Mouse (Mus musculus) telencephalon, adult 2 months (tissue): Measurements from ENCODE around the gene Nsun5.

ENCODE experiments used
- DNase-seq: peaks from one replicate; pipeline ENCODE4 v3.0.0-alpha.2; 2011; ENCODE audit warnings: low read depth, low spot score

The Nsun5 gene

DNA sequence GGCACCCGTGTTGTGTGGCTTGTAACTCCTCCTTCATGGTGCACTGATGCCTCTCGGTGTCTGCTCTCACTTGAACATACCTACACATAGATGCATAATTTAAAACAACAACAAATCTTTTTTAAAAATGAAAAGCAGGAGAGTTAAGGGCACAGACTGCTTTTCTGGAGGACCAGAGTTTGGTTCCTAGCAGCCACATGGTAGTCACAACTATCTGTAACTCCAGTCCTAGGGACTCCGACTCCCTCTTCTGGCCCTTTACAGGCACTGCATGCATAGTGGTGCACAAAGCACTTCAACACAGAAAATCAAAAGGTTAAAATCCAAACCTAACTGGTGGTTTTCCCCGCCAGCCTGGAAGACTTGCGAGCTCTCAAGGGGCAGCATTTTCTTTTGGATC, 3.8 kb downstream of the Nsun5 start:
- no peak for DNase-seq

DNA sequence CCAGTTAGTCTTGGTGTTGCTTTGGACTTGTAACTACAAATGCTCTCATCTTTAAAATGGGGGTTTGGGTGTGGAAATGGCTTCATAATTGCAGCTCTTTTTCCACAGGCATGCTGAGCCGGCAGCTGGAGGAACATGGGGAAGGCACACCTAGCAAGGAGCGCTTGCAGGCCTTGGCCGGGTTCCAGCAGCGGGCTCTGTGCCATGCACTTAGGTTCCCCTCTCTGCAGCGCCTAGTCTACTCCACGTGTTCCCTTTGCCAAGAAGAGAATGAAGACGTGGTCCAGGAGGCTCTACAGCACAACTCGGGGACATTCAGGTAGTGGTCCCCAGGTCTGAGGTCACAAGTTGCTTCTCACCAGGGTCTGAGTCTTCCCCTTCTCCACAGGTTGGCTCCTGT, 5.4 kb downstream of the Nsun5 start:
- no peak for DNase-seq

DNA sequence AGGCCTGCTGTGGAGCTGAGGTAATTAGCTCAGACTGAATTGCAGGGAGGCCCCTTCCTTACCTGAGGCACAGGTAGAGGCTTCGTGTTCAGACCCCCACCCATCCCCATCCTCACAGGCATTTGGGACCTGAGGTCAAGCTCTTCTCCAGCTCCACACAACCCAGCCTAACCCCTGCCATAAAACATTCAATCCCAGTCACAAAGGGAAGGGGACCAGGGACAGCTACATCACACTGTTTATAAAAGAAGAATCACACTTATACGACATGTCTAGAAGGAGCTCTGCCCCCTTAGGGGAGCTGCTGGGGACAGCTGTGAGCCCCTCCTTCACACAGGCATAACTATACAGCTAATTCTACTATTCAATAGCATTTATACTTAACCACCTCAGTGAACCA, 6.6 kb downstream of the Nsun5 start:
- no peak for DNase-seq

DNA sequence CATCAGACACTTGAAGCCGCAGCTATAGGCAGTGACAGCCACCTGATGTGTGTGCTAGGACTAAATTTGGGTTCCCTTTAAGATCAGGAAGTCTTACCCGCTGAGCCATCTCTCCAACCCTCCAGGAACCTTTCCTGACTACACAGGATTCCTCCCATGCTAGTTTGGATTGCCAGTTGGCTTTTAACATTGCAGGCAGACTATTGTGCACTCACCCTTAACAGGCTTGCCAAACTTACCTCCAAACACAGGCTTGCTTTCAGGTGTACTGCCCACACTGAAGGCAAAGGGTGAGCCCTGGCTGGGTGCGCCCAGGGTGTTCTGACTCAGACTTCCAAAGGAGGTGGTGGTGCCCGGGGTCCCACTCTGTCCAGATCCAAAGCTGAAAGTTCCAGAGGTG, 10.9 kb downstream of the Nsun5 start:
- no peak for DNase-seq

DNA sequence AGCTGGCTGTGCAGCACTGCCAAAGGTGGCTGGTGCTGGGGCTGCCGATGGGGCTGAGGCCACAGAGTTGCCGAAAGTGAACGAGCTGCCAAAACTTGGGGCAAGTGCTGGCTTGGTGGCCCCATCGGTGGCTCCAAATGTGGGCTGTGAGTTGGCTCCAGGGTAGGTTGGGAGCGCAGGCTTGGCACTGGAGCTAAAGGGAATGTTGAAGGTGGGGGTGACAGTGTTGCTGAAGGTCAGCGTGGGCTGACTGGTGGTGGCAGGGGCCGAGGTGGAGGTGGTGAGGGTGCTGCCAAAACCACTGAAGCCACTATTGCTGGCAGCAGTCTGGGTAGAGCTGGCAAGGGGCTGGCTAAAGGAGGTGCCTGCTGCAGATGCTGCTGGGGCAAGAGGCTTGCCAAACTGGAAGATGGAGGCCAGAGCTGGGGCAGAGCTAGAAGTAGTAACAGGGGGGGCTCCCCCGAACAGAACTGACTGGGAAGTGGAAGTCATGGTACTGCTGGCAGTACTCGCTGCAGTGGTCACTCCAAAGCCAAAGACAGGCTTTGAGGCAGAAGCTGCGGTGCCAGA, 11.7 kb downstream of the Nsun5 start:
- no peak for DNase-seq

DNA sequence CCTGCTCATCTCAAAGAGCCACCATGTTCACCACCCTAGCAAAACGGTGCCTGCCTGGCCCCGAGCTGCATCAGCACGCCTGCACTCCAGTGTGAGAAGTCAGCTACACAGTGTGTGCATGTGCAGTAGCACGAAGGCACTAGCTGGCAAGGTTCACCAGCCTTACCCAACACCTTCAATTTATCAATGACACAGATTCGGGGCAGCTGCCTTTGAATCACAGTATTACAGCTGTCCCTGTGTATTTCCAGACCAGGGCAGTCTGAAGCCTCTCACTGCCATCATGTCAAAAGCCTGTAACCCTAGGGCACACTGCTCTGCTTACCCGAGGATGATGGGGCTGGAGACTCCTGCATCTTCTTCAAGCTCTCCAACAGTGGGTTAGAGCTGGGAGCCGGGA, 13.0 kb downstream of the Nsun5 start:
- no peak for DNase-seq

DNA sequence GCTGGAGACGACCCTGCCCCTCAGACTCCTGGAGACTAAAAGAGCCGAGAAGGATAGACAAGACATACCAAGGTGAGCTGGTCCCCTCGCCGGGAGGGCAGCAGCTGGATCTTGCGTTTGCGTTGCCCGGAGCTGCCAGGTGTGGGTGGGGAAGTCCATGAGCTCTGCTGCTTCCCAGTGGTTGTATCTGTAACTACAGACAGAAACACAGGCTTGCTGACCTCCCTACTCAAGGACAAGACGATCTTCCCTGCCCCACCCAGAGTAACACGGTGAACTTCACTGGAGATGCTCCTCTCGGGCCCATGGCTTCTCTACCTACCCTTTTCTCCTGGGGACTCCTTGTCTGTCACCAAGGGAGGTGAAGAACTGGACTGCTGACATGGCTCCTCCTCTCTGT, 14.0 kb downstream of the Nsun5 start:
- no peak for DNase-seq

DNA sequence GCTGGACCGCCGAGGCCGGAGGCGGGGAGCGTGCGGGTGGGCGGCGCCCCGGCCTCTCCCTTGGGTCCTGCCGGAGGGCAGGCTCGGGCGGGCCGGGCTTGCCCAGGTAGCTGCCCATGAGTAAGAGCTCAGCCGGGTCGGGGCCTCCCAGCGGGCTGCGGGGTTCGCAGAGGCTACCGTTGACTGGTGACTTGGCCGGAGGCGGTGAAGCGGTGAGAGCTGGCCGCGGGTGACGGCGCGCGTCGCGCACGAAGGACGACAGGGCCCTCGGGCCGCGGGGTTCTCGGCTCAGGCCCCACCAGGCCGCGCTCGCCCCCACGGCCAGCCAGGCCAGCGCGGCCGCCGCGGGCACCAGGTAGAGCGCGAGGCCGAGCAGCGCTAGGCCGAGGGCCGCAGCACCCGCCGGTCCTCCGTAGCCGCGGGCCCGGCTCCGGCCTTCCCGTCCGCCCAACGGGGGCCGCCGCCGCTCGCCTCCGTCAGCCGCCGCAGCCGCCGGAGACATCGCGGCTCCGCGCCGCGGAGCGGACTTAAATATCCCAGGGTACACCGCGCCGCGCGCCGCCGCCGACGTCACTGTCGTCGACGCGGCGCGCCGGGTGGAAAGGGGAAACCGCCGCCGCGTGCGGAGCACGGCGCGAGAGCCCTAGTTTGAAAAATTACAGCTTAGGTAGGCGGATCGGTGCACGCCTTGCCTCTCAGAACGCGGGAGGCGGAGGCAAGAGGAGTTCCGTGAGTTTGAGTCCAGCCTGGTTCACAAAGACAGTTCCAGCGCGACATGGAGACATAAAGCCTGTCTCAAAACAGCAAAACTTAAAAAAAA, 24.5 kb downstream of the Nsun5 start, which contains the start of gene Pom121:
Gene Pom121 (minus strand): TSS at position 543 of the 820 bp plus-strand sequence.
- DNase-seq: peak; percentile 67

DNA sequence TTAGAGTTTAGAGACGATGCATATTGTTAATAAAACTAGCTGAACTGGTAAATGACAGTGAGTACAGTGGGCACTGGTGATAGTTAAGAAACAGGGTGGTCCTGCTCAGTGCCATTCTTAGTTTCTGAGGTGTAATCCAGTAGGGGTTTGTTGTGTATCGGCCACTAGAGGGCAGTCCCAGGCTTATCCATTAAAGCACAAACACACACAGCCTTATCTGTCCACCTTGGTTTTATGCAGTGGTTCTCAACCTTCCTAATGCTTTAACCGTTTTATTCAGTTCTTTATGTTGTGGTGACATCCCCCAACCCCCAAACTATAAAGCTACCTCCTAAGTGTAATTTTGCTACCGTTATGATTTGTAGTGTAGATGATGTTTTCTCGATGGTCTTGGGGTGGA, 26.1 kb downstream of the Nsun5 start:
- no peak for DNase-seq

DNA sequence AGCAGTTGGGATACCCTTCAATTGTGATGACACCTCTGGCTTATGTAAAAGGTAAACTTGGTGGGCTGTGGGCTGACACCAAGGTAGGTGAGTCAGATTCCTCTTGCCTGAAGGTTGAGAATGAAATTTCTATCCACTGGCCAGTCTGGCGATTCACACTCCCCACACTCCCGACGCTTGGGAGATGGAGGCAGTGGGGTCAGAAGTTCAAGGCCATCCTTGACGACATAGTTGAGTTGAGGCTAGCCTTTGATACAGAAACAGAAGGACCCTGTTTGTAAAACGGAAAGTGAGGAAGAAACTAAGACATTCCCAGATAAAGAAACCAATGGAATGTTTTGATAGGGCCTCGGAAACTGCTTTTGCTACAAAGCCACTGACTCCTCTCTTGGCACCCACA, 29.6 kb downstream of the Nsun5 start:
- DNase-seq: no peak

DNA sequence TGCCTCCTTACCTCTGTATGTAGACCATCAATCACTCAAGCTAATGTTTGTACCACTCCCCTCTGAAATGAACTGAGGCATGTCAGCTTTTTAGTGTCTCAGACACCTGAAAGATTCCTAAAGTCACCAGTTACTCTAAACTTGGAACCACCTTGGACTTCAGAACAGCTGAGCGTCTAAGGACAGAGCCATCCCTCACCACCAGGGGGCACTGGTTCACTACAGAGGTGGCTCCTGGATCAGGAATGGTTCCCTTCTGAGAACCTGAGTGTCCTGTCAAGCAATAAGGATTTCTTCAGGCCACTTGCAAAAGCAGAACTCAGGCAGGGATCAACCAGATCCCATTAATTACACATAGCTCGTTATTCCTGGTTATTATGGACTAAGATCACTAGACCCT, 30.5 kb downstream of the Nsun5 start:
- peak; percentile 44 for DNase-seq

DNA sequence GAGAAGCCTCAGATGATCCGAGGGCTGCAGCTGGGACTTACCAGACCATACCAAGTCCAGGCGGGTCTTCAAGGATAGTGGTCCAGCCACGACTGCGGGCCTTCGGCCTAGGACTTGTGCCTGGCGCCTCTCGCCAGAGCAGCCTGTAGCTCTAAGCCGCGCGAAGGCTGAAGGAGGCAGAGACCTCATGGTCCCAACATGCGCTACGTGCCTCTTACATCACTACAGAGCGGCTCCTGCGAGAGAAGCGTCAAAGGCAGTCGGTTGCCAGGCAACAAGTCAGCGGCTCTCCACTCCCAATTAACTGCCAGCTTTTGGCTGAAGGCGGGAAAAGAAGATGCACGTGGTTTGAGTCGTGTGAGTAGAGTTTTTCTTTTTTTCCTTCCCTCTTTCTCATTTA, 34.9 kb downstream of the Nsun5 start:
- DNase-seq: peak; percentile 62

DNA sequence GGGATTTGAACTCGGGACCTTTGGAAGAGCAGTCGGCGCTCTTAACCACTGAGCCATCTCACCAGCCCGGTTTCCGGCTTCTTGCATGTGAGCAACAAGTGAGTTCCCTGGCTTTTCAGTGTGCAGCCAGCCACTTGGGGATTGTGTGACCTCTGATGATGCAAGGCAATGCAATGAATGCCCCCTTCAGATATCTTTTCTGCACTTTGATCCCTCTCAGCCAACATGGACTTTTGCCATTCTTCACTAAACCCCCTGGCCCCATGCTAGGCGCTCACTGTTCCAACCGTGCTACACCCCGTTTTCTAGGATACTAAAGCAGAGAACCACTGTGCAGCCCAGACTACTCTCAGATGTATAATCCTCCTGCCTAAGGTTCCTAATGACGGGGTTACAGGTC, 35.7 kb downstream of the Nsun5 start:
- DNase-seq: no peak

DNA sequence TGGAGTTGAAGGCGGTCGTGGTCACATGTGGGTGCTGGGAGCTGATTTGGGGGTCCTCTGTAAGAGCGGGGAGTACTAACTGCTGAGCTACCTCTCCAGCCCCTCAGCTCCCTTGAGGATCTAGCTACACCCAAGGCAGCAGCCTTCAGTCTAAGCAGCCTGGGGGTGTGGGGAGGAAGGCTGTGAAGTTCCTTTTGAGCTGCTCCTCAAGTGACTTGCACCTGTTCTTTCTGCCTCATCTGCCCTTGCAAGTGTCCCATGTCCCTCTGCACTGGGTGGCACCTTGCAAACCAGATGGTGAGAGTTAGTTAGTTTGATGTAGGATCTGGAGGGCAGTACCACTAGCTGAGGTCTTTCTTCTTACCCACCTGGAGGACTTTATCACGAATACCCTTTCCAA, 38.4 kb downstream of the Nsun5 start:
- no peak for DNase-seq

DNA sequence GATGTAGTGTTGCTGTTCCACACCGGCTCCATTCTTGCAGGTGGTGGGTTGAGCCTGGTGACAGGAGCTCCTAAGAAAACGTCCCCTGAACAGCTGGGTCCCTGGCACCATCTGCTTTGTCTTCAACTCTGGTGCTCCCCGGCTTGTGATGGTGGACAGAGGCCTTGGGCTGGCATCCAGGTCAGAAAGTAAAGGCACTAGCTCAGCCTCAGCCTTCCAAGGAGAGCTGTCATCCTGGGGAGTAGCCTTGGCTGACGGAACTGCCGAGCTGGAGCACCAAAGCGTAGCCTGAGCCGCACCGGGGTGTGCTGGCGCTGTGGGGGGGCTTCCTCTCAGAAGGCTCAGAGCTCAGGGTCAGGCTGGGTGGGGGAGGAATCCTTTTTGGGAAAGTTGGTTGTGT, 40.5 kb downstream of the Nsun5 start:
- DNase-seq: no peak
